In the genomic region with DNA sequence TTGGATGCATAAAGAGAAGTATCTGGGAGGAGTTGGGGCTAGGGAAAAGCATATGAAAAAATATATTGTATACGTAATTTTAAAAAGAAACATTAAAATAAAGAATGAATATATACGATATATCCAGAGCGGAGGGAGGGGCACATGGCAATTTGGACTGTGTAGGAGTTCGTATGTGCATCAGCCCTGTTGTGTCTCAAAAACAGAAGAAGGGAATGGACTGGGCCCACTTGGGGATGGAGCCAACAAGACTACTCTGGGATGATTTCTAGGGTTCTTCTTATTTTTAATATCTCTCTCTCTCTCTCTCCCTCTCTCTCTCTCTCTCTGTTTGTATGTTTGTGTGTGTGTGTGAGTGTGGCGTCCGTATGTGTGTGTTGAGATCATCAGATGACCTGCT, we compare ENCODE assay signal across 31 mouse cellular contexts. TPM values are rescaled to one million over a fixed set of nuclear protein-coding genes. Genes with fewer than 3 reads are reported as not detected.
DNase-seq lines count a peak whose midpoint lies in the region; ATAC-seq and TF ChIP-seq lines count a peak whose summit lies in the region.
"Had no signal": no experiment of that assay in that cellular context is flagged by ENCODE, and none has a peak within 500 bp of the region (broad histone marks: within the 10 kb centered on the region; RNA-seq: fewer than 3 reads in every experiment).

No protein-coding gene starts in this region.

- H3K27me3 ChIP-seq in embryonic facial prominence, embryonic 13.5 days, result no peaks in the 10 kb centered on the region
- H3K27me3 ChIP-seq in embryonic facial prominence, embryonic 10.5 days (replicated peaks; ENCODE audit: low read depth, poor library complexity, severe bottlenecking), result peaks cover 19% of the 10 kb centered on the region
- H3K27me3 ChIP-seq in lung, embryonic 15.5 days, result no peaks in the 10 kb centered on the region
- no peaks in the 10 kb centered on the region for H3K27me3 ChIP-seq in myocyte (ENCODE audit: control insufficient read depth, insufficient read depth, insufficient read length)
- H3K27me3 ChIP-seq: heart, embryonic 13.5 days had no signal

- peaks cover 72% of the 10 kb centered on the region for H3K79me2 ChIP-seq in myocyte (ENCODE audit: control insufficient read depth, insufficient read depth)

- WGBS in embryonic facial prominence, embryonic 13.5 days, result 94% methylated on average over 6 of the region's 6 CpGs
- WGBS in embryonic facial prominence, embryonic 10.5 days, result 94% methylated on average over 6 of the region's 6 CpGs
- WGBS in lung, embryonic 15.5 days, result 91% methylated on average over 6 of the region's 6 CpGs

- H3ac ChIP-seq in myocyte (ENCODE audit: control insufficient read depth, insufficient read length), result no peak overlapping the region

- no peaks in the 10 kb centered on the region for H3K36me3 ChIP-seq in embryonic facial prominence, embryonic 13.5 days
- H3K36me3 ChIP-seq in embryonic facial prominence, embryonic 10.5 days (replicated peaks), result no peaks in the 10 kb centered on the region
- H3K36me3 ChIP-seq in lung, embryonic 15.5 days, result no peaks in the 10 kb centered on the region
- no peaks in the 10 kb centered on the region for H3K36me3 ChIP-seq in myocyte (ENCODE audit: control insufficient read depth, insufficient read depth)
- H3K36me3 ChIP-seq: heart, embryonic 13.5 days; hindbrain, embryonic 12.5 days; hindbrain, embryonic 15.5 days had no signal

- no peak overlapping the region for H3K4me3 ChIP-seq in embryonic facial prominence, embryonic 13.5 days
- no peak overlapping the region for H3K4me3 ChIP-seq in embryonic facial prominence, embryonic 10.5 days
- no peak overlapping the region for H3K4me3 ChIP-seq in lung, embryonic 15.5 days
- no peak overlapping the region for H3K4me3 ChIP-seq in myocyte
- H3K4me3 ChIP-seq: hindbrain, embryonic 12.5 days; hindbrain, embryonic 15.5 days had no signal

- ATAC-seq in embryonic facial prominence, embryonic 13.5 days (ENCODE audit: insufficient number of reproducible peaks, insufficient read depth, low FRiP score, low TSS enrichment, low read depth), result no peak
- no peak for ATAC-seq in lung, embryonic 15.5 days (ENCODE audit: borderline replicate concordance, extremely low read depth, low FRiP score, low TSS enrichment)
- ATAC-seq: forebrain, embryonic 14.5 days; forebrain, postnatal 0 days had no signal

- 0 out of 2 replicates have a peak overlapping the region, but pooled peaks have one; percentile 93 for H3K4me2 ChIP-seq in embryonic facial prominence, embryonic 13.5 days
- H3K4me2 ChIP-seq in lung, embryonic 15.5 days, result peak overlapping the region; percentile 96; the same call in 1 of the 2 replicates
- peak overlapping the region; percentile 74 for H3K4me2 ChIP-seq in myocyte (ENCODE audit: low read depth)

- intact Hi-C loops in heart, postnatal 10 days (cut with DNase I), result loop anchor here (5.0 kb wide), 1 partner anchor 44 kb away; no protein-coding TSS in a partner anchor

- no peak for TF ChIP-seq POLR2A in myocyte (IDR thresholded peaks at IDR 0.05; ENCODE audit: insufficient read length, low read depth)

- no peak overlapping the region for H3K9ac ChIP-seq in embryonic facial prominence, embryonic 13.5 days
- no peak overlapping the region for H3K9ac ChIP-seq in lung, embryonic 15.5 days
- H3K9ac ChIP-seq: forebrain, postnatal 0 days; hindbrain, embryonic 12.5 days; hindbrain, embryonic 15.5 days had no signal

- H3K9me3 ChIP-seq in embryonic facial prominence, embryonic 13.5 days, result no peaks in the 10 kb centered on the region
- H3K9me3 ChIP-seq in embryonic facial prominence, embryonic 10.5 days, result no peaks in the 10 kb centered on the region
- no peaks in the 10 kb centered on the region for H3K9me3 ChIP-seq in lung, embryonic 15.5 days
- H3K9me3 ChIP-seq: heart, embryonic 13.5 days; hindbrain, embryonic 12.5 days; hindbrain, embryonic 15.5 days had no signal

- H3K27ac ChIP-seq in embryonic facial prominence, embryonic 13.5 days, result no peak overlapping the region
- no peak overlapping the region for H3K27ac ChIP-seq in embryonic facial prominence, embryonic 10.5 days (replicated peaks)
- H3K27ac ChIP-seq in lung, embryonic 15.5 days, result no peak overlapping the region
- H3K27ac ChIP-seq: heart, embryonic 13.5 days; hindbrain, embryonic 12.5 days; hindbrain, embryonic 15.5 days had no signal

- H3K4me1 ChIP-seq in embryonic facial prominence, embryonic 13.5 days, result peaks cover 23% of the 10 kb centered on the region
- H3K4me1 ChIP-seq in embryonic facial prominence, embryonic 10.5 days, result peaks cover 19% of the 10 kb centered on the region
- peaks cover 49% of the 10 kb centered on the region for H3K4me1 ChIP-seq in lung, embryonic 15.5 days

- DNase-seq in embryonic facial prominence, embryonic 10.5 days (ENCODE audit: low spot score), result no peak
- no peak for DNase-seq in lung, postnatal 14 days
- peak; percentile 71 for DNase-seq in A20 (ENCODE audit: low read depth, low spot score)
- DNase-seq in heart, postnatal 10 days, result no peak
- DNase-seq: adrenal gland, adult 2 months; adrenal gland, postnatal 14 days; cerebellum, adult 11 months; cerebellum, adult 2 months; cerebellum, adult 9-11 months; cerebellum, postnatal 25 days; forebrain, postnatal 0 days; gastrocnemius, adult 2 months; gastrocnemius, postnatal 14 days; heart, adult 18-20 months had no signal

TF ChIP-seq in myocyte, 11 proteins besides CTCF, POLR2A, EP300 and RAD21:
- TF ChIP-seq MYOG (IDR thresholded peaks at IDR 0.05; ENCODE audit: control insufficient read depth in 1 of 3, insufficient read depth in 1 of 3, insufficient read length in 2 of 3, low read depth in 2 of 3) (no peak), USF1 (IDR thresholded peaks at IDR 0.05; ENCODE audit: low read depth) (no peak), SRF (IDR thresholded peaks at IDR 0.05; ENCODE audit: control insufficient read depth, insufficient read length, low read depth) (no peak), TCF3 (IDR thresholded peaks at IDR 0.05; ENCODE audit: insufficient read length, low read depth) (no peak), CEBPB (IDR thresholded peaks at IDR 0.05; ENCODE audit: insufficient read depth, poor library complexity, severe bottlenecking) (no peak), MAX (IDR thresholded peaks at IDR 0.05; ENCODE audit: low read depth) (no peak), REST (IDR thresholded peaks at IDR 0.05; ENCODE audit: insufficient read depth, insufficient read length) (no peak), TCF12 (IDR thresholded peaks at IDR 0.05; ENCODE audit: insufficient read depth, poor library complexity, severe bottlenecking) (no peak), E2F4 (IDR thresholded peaks at IDR 0.05; ENCODE audit: insufficient read depth) (no peak), POLR2AphosphoS2 (IDR thresholded peaks at IDR 0.05; ENCODE audit: insufficient read length, low read depth) (no peak), MYOD1 (IDR thresholded peaks at IDR 0.05; ENCODE audit: control insufficient read depth in 1 of 3, insufficient read length in 2 of 3, low read depth in 2 of 3) (no peak)

RNA-seq across cellular contexts. Expression of a gene that starts 1.7 kb away (rescaled TPM):
- polyA plus RNA-seq in embryonic facial prominence, embryonic 13.5 days (2015; fragmentation: Nextera tagmentation; extraction: Ambion mirVana), result 14.3 and 15.8 TPM in 2 replicates
- 8.5 and 8.7 TPM in 2 replicates for polyA plus RNA-seq in embryonic facial prominence, embryonic 10.5 days (2016; fragmentation: Nextera tagmentation; extraction: Ambion mirVana)
- 23.2 and 26.0 TPM in 2 replicates for polyA plus RNA-seq in lung, embryonic 15.5 days (2015; fragmentation: Nextera tagmentation; extraction: Ambion mirVana)
- 24.8 TPM for polyA plus RNA-seq in myocyte (2012; fragmentation: generic; extraction: Trizol)
- total RNA-seq in heart, postnatal 10 days (2021), result 10 to 100 TPM; 11.9 to 13.3 TPM

RNA-seq across cellular contexts. Expression of a gene that starts 20.7 kb away (rescaled TPM):
- not detected in 2 replicates for polyA plus RNA-seq in embryonic facial prominence, embryonic 13.5 days (2015; fragmentation: Nextera tagmentation; extraction: Ambion mirVana)
- not detected in 2 replicates for polyA plus RNA-seq in embryonic facial prominence, embryonic 10.5 days (2016; fragmentation: Nextera tagmentation; extraction: Ambion mirVana)
- not detected in 2 replicates for polyA plus RNA-seq in lung, embryonic 15.5 days (2015; fragmentation: Nextera tagmentation; extraction: Ambion mirVana)
- not detected for polyA plus RNA-seq in myocyte (2012; fragmentation: generic; extraction: Trizol)
- not detected for total RNA-seq in heart, postnatal 10 days (2021)
- total RNA-seq: adrenal gland, adult 2 months; adrenal gland, postnatal 14 days; adrenal gland, postnatal 4 days; common myeloid progenitor, adult 5-6 weeks; forebrain, postnatal 0 days; gastrocnemius, adult 2 months; gastrocnemius, postnatal 14 days; gastrocnemius, postnatal 4 days; heart, adult 18-20 months; heart, postnatal 25 days; hematopoietic stem cell, adult 5-6 weeks; MEL had no signal
- polyA plus RNA-seq: adrenal gland, adult 2 months; cerebellum, adult 2 months; embryonic facial prominence, embryonic 14.5 days; forebrain, embryonic 11.5 days; forebrain, embryonic 14.5 days; forebrain, postnatal 0 days; frontal cortex, adult 2 months; heart, embryonic 13.5 days; heart, embryonic 16.5 days; hindbrain, embryonic 12.5 days; hindbrain, embryonic 15.5 days had no signal

RNA-seq across cellular contexts. Expression of a gene that starts 40.9 kb away (rescaled TPM):
- 17.3 and 18.8 TPM in 2 replicates for polyA plus RNA-seq in embryonic facial prominence, embryonic 13.5 days (2015; fragmentation: Nextera tagmentation; extraction: Ambion mirVana)
- 39.7 and 47.1 TPM in 2 replicates for polyA plus RNA-seq in embryonic facial prominence, embryonic 10.5 days (2016; fragmentation: Nextera tagmentation; extraction: Ambion mirVana)
- 1.3 TPM in 2 replicates for polyA plus RNA-seq in lung, embryonic 15.5 days (2015; fragmentation: Nextera tagmentation; extraction: Ambion mirVana)
- 2.0 TPM for polyA plus RNA-seq in myocyte (2012; fragmentation: generic; extraction: Trizol)
- total RNA-seq in heart, postnatal 10 days (2021), result 1 to 10 TPM; 2.1 to 3.1 TPM
- total RNA-seq: hematopoietic stem cell, adult 5-6 weeks had no signal
